Mouse (Mus musculus) pancreas, adult 10 weeks (tissue): ENCODE data around the gene Dgki. TPM values are rescaled to one million over a fixed set of nuclear protein-coding genes. Genes with fewer than 3 reads are reported as not detected.

Experiments used
- polyA plus RNA-seq: library from polyadenylated mRNA; stranded (reverse); fragments of 350-450 nt; fragmentation: Illumina TruSeq; extraction: RNeasy Lipid Tissue Mini Kit (QIAGEN cat#74804); gene quantifications from one replicate; pipeline ENCODE4 v1.2.3, GENCODE M21; 2015; ENCODE audit warnings: low read depth, low replicate concordance; ENCODE audit not compliant: insufficient read depth

Dgki gene
- polyA plus RNA-seq: not detected

GRCm38 (mm10) chr6:37299562-37300390 is at the start of gene Dgki:
TSS of gene Dgki (minus strand) at chr6:37300184.

GRCm38 (mm10) chr6:36809747-36810285 is 490.2 kb downstream of the Dgki start, which contains the start of gene Ptn:
TSS of gene Ptn (minus strand) at chr6:36810220.

Other genes starting within 250 kb of the Dgki start
- 9.8 TPM for gene Creb3l2, start 142.0 kb upstream of the Dgki start, polyA plus RNA-seq
- gene Akr1d1, start 230.0 kb upstream of the Dgki start, polyA plus RNA-seq: not detected